Mouse (Mus musculus): Measurements from ENCODE around the gene Tymp.

DNA sequence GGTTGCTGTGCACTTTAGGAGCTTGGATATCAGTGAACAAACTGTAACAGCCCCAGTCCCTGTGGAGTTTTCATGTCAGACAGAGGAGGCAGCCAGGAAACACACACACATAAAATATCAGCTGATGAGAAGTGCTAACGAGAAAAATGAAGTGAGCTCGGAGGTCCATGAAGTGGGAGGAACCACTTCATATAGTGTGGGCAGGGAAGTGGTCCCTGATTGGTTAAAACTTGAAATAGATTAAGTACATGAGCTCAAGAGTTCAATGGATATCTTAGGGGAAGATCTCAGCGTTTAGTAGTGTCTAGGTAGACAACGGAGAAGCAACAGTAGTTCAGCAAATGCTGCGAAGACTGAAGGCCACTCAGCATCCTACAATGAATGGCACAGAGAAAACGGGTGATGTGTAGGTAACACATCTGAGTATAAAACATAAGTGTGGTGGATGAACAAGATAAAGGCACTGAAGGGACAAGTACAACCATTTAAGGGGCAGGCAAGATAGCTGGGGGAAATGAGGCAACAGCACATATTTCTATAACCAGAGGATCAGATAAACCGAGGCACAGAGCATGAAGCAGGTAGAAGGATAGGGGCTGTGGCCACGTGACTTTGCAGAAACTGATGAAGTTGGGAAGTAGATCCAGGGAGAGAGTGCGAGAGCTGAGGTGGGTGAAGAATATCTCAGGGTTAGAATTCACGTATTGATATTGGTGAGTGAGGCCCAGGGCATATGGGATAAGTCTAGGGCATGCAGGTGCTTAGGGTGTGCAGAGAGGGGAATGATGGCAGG, 28.2 kb upstream of the Tymp start:
- TF ChIP-seq POLR2A (IDR thresholded peaks at IDR 0.05; ENCODE audit: insufficient read length, low read depth) (no peak), POLR2AphosphoS2 (IDR thresholded peaks at IDR 0.05; ENCODE audit: insufficient read length, low read depth) (no peak), E2F4 (IDR thresholded peaks at IDR 0.05; ENCODE audit: insufficient read depth) (no peak), MAX (IDR thresholded peaks at IDR 0.05; ENCODE audit: low read depth) (no peak), SRF (IDR thresholded peaks at IDR 0.05; ENCODE audit: control insufficient read depth, insufficient read length, low read depth) (no peak), MYOD1 (IDR thresholded peaks at IDR 0.05; ENCODE audit: control insufficient read depth in 1 of 3, insufficient read length in 2 of 3, low read depth in 2 of 3) (no peak), TCF3 (IDR thresholded peaks at IDR 0.05; ENCODE audit: insufficient read length, low read depth) (no peak), MYOG (IDR thresholded peaks at IDR 0.05; ENCODE audit: control insufficient read depth in 1 of 3, insufficient read depth in 1 of 3, insufficient read length in 2 of 3, low read depth in 2 of 3) (no peak), REST (IDR thresholded peaks at IDR 0.05; ENCODE audit: insufficient read depth, insufficient read length) (no peak), CEBPB (IDR thresholded peaks at IDR 0.05; ENCODE audit: insufficient read depth, poor library complexity, severe bottlenecking) (no peak), USF1 (IDR thresholded peaks at IDR 0.05; ENCODE audit: low read depth) (no peak)
